Mouse (Mus musculus) right cerebral cortex, postnatal 10 days (tissue): ENCODE measurements around the gene Cobll1.

ENCODE experiments used
- DNase-seq, 2 experiments: peaks; one replicate each; pipeline ENCODE4 v3.0.0; 2021; ENCODE audit warnings: low spot score in 2 of 2

Cobll1 gene

GRCm38 (mm10) chr2:65147431-65147830, 91.8 kb downstream of the Cobll1 start:
- DNase-seq, result no peak

DNA sequence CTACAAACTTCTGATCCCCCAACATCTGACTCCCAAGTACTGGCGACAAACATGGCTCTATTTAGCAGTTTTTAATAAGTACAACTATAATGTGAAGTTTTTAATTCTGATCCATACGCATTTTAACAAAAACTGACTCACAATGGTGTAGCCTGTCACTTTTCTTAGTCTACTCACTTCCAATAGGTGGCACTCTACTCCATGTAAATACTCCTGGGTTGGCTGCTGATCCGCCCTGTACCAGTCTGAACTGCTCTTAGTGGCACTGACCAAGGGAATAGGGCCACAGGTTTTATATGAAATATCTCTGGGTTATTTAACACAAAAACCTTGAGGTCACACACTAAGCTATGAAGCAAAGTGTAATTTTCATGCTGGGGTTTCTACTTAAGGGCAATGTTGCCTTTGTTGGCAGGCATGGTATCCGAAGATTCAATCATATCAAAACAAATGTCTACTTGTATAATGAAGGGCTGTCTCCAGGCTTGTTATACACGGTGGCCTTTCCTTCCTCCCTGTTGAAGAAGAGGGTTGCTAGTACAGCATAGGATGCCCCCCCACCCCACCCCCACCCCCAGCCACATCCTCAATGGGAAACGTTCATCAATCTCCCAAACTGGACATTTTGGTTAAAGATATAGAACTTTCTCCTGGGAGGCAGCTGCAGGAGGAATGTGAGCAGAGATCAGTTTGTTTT, 93.6 kb downstream of the Cobll1 start:
- DNase-seq, result peak; percentile 20 to 32

DNA sequence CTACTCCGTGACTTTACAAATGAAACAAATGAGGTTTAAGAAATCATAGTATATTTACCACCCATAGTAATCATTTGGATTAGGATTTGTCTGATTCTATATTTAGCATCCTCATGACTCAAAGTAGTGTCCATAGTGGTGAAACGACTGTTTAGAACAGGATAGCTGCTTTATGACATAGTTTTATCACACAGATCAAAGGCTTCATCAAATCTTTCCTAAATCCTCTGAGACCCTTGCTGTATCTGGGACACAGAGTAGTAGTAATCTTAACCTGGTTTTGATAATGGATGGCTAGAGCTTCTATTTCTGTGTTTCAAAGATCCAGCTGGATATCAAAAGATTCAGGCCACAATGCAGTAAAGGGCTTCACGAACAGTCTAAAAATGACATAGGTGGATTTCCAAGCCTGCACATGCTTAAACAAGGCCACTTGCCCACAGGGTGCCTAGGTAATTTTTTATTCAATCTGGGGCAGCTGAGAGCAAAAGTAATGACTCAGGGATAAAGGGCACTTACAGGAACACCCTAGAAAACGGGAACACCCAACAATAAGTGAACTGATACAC, 98.0 kb downstream of the Cobll1 start:
- no peak for DNase-seq

DNA sequence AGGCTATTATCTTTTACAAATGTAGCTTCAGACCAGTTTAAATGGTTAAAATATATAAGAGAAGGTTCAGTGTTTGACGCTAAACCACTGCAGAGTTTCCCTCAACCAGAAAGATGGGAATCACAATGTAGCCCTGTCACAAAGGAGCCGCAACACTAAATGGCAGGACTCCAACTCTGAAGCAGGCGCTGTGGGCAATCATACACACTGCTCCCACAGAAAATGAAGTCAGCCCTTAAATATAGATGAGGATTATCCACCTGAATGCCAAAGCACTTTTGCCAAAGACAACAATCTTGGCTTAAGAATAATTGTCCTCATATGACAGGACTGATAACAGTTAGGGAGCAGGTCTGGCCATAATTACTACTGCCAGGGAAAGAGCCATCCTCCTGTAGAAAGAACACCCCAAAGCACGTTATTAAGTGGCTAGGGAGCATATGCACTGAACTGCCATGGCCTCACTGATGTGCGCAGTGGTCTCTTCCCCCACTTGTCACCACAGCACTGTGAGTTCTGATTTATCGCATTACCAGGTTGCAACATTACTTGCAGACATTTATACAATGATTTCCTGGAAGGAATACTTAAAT, 98.8 kb downstream of the Cobll1 start:
- DNase-seq, result no peak

DNA sequence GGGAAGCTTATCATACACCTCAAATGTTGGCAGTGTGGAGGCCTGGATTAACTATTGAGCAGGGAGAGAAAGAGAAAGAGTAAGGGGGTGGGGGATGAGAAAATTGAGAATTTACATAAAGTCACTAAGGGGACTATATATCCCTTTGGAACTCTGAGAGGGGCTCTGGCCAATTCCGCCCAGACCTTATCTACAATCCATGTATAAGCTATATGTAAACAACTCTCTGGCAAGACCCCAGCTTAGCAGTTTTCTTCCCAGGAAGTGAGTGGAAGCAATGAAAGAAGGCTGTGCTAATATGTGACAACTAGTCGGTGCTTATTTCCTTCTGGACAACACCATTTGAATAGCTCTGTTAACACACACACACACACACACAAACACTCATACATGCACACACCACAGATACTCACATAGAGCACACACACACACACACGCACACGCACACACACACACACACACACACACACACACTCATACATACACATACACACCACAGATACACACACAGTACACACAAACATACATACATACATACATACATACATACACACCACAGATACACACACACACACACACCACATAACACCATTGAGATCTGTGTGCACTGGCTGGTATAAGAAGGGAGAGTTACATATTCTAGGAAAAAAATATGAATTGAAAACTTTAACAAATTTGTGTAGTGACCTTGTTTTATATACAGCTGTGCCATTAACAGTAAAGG, 99.4 kb downstream of the Cobll1 start:
- no peak for DNase-seq

- DNase-seq, result no peak
Measured at GRCm38 (mm10) chr2:65138992-65139391, 100.2 kb downstream of the Cobll1 start.

GRCm38 (mm10) chr2:65126141-65126783, 112.9 kb downstream of the Cobll1 start:
- peak; percentile 26 to 35 for DNase-seq

- no peak for DNase-seq
Measured at GRCm38 (mm10) chr2:65123702-65124101, 115.5 kb downstream of the Cobll1 start.

GRCm38 (mm10) chr2:65121435-65121834, 117.8 kb downstream of the Cobll1 start:
- peak; percentile 59 to 77 for DNase-seq

GRCm38 (mm10) chr2:65121012-65121411, 118.2 kb downstream of the Cobll1 start:
- no peak for DNase-seq

DNA sequence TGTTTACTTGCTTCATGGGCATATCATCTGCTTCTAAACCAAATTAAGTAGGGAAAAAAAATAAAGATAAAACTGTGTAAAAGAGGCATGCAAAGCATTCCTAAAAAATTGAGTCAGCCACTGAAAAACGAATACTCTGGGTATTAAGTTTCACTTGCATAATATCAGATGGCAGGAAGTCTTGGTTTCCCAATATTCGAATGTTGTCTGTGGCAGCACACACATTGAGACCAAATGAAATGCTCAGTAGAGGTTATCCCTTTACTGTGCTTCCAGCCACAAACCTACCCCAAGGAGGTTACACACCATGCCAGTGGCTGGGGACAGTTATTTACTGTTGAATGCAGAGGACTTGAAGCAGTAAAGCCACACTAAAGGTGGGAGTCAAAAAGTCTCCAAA, 119.1 kb downstream of the Cobll1 start:
- no peak for DNase-seq

DNA sequence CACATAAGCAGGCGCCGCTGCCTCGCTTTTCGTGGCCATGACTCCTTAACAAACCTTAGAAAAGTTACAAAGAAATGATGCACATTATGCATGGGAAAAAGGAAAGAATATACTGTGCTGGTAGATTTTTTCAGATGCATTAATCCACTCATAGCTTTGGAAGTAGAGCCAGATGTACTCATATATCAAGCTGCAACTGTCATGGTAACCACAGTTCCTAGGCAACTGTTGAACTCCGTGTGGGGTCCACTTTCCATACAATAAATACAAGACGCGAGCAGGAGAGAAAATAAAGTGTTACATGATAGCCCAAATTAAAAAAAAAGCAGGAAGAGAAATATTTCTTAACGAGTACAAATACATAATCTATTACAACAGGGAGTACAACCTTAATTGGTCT, 119.5 kb downstream of the Cobll1 start:
- DNase-seq, result no peak

- DNase-seq, result no peak
Measured at GRCm38 (mm10) chr2:65119076-65119475, 120.1 kb downstream of the Cobll1 start.

DNA sequence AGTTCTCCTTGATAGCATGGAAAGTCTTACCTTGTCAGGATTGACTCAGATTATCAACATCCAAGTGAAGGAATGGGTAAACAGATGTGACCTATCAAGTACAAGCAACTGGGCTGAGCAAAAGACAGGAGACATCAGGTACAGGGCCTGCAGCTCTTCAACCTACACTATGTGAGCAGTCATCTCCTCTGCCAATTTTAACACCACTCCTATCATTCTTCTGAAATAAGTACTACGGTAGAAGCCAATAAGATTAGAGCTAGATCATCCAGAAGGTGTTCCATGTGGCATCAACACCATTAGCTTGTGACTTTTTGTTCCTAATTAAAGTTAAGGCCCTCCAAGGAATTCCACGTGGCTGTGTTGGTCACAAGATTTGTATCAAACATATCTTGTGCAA, 121.3 kb downstream of the Cobll1 start:
- no peak for DNase-seq

- DNase-seq, result no peak
Measured at GRCm38 (mm10) chr2:65116428-65117125, 122.6 kb downstream of the Cobll1 start.

DNA sequence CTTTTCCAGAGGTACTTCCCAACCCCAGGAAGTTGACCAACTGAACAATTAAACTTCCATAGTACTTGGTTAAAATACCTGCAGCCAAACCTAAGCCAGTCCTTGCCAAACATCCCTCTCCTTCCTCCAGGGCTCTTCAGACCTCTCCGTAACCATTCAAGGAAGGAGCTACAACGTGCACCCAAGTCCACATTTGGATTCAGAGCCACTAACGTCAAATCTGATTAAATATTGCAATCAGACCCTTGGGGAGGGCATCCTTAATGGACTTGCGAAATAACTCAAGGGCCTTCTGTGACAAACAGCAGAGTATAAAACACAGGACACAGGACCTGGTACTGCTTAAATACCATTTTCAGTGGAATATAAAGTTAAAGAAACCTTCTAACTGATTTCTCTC, 126.0 kb downstream of the Cobll1 start:
- DNase-seq, result no peak

DNA sequence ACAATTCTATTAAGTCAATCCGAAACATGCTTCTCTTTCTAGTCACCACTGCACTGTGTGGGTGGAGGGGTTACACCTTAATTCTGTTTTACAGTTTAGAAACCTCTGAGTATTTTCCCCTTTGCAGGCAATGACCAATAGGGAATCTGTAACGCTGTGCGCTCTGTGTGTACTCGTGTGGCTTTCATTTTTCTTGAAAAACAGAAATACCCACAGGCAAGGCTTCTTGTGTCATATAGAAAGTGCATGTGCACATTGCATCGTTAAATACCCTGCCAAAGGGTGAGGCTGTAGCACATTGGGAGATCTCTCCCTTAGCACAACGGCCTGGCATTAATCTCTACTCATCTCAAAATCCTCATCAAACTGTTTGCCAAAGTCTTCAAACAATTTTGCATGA, 134.6 kb downstream of the Cobll1 start:
- DNase-seq, result no peak

- no peak for DNase-seq
Measured at GRCm38 (mm10) chr2:65103801-65104200, 135.4 kb downstream of the Cobll1 start.

DNA sequence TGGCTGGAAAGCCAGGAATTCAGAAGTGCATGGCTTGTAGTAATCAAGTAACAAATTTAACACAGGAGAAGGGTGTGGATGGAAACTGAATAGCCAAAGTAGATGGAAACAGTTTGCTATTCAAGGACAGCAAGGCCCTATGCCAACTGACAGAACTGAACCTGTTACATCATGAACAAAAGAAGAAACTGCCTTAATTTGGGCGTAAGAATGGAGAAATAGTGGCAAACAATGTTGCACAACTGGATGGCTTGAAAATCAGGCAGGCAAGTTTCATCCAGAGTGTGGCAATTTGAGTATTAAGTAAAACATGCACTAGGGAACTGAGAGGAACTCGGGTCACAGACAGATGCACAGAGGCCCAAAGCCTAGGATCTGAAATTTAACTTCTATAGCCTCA, 137.8 kb downstream of the Cobll1 start:
- no peak for DNase-seq

DNA sequence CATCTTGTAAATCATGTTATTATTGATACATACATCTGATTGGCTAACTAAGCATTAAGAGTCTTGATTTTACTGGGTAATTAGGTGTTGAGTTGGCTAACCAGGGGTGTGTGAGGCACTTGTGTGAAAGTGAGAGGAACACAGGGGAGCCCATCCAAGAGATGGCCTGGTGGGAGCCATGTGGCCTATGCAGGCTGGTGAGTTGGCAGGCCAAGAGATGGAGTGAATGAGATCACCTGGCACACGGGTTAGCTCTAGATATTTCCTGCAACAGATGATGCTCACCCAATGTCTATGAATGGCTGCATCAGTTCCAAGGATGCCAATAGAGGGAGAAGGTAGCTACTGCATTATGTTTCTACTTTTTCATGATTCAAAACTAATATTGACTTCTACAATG, 139.2 kb downstream of the Cobll1 start:
- no peak for DNase-seq

DNA sequence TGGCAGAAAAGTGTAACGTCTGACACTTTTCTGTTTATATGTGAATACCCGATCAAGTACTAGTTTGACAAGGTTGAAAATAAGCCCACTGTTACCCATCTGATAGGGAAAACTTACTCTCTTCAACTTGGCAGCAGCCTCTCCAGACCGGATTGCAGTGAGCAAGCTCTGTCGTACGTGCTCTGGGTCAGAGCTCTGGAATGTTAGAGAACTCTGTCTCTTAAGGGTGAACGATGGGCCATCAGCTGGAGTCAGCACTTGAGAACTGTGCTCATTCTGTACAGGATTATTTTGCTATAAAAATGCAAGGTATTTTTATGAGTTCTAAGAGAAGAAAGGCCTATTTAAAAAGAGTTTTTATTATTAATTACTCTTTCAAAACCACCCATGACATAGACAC, 143.6 kb downstream of the Cobll1 start:
- DNase-seq, result no peak

DNA sequence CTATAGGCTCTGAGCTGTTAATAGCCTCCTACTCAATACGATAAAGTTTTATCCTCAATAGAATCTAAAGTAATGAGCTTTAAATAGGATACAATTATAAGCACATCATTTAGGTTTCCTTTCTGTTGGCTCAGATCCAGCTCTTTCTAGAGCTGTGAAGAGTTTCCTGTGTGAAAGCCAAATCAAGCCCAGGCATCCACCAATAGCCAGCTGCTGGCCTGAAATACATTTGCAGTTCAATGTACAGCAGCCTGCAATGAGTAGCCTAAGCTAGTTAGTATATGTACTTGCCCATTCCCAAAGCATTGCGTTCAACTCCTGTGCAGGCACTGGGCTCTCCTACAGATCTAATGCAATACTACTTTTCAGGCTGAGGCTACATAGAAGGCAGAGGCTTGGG, 145.2 kb downstream of the Cobll1 start:
- peak; percentile 23 to 52 for DNase-seq
